Mouse (Mus musculus) embryo, embryonic 9.5 days (tissue): ENCODE measurements at regions not wholly inside any gene's neighbourhood (a gene's known extent, or its start where the extent isn't known, plus 50 kb on each side); places are given as distances from the start of the nearest gene placed in this dataset.

ENCODE experiments used
- DNase-seq: peaks from one replicate; pipeline ENCODE4 v3.0.0-alpha.2; 2017; ENCODE audit errors: extremely low spot score

DNA sequence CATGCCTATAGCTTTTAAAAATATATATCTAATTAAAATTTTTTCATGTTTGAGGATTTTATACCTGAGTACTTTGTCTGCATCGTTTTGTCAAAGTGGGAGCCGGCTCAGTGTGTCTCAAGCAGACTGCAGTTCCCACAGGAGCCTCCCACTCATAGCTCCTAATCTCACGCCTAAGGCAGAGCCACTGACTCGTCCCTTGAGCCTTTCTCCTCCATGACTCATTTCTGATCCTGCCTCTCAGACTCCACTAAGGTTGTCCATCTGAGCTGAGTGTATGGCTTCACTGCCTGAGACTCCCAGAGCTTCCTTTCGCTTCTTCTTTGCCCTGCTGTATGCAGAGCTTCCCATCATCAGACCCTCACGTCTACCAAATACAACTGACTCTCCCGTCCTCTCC lies 98.8 kb downstream of the Efnb2 start:
- DNase-seq = no peak

DNA sequence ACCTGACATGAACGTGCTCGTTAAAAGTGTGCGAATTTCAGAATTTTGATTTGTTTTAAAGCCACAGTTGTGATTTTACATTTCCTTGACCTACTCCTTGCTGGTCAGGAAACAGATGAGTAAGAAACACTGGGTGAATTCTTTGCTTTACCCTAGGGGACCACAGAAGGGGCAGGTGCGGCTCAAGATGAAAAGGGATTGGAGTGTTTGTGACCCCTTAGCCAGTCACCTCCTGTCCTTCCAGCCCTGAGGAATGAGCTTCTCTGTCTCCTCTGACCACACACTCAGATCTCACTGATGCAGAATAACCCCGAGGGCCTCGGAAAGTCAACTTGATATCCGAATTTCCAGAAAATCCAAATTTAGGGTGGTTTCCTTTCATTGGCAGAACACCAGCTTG lies 103.0 kb downstream of the Efnb2 start:
- no peak for DNase-seq

DNA sequence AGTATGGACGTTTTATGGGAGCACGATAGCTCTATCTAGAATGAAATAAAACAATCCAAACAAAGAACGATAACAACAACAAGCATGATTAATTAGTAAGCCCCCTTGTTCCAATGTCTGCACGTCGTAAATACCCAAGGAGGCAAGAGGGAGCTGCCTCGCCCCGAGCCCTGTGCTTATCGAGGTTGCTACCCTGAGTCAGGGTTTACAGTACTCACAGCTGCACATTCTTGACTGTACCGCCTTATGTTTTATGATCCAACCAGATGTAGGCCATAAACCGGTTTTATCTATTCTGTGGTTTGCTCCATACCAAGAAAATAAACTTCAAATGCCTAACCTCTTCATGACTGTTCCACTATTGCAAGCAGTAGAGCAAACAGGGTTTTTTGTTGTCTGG lies 104.9 kb downstream of the Efnb2 start:
- DNase-seq = no peak

DNA sequence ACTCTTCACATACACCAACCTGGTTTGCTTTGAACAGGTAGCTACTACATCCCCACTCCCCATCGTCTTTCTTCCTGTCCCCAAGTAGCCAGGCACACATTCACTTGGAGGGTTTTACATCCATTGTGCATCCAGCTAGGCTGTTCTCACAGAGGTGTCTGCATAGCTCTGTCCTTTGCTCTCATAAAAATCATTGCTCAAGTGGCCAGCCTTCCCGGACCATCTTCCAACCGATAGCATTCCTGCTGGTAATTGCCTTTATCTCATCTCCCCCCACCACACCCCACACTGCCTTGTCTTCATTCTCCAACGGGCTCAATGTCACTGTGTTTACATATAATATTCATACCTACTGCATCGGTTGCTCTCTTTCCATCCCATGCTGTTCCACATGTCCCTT lies 106.4 kb downstream of the Efnb2 start:
- no peak for DNase-seq

DNA sequence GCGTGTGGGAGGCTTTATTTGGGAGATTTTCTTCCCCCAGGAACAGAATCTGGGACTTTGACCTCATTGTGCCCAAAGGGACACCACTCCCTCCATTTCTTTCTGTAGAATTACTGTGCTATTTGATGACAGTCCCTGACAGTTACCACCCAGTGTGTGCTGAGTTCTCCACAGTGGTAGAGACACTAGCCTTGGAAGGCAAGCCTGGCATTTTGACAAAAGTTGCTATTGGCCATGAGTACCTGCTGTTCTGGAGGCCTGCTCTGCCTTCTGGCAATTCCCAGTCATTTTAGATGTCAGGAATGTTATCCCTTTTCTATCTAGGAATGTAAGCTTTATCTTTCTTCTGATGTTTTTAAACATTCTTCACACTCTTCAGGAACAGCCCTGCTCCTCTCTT lies 108.3 kb downstream of the Efnb2 start:
- no peak for DNase-seq

DNA sequence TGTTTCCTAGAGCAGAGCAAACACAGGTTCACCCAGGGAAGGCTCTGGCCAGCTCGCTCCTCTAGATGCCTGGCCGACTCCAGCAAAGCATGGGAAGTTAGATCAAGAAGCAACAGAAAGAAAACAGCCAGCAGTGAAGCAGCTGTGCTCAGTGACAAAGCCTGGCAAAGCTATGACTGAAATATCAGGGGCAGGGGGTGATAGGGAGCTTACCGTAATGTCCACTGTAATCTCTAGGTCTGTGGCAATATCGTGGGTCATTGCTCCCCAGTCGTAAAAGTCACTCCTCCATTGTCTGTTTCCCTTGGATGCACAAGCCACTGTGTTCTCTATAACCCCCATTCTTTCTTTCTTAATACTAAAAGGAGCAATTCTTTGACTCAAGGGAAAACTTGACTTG lies 124.4 kb downstream of the Efnb2 start:
- no peak for DNase-seq

DNA sequence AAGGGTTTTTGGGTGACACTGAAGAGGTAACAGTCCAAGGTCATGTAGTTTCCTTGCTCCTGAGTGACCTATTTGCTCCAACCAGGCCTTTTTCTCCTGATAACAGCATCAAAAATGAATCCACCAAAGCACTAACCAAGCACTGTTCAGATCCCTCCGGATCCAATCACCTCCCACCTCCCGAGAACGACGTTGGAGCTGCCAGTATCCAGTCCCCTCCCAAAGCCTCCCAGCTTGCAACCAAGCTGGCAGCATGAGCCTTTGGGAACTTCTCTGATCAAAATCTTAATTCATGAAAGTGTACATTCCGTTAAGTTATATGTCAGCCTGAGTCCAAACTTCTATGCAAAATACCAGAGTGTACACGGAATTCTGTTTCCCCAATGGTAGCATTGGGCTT lies 126.3 kb downstream of the Efnb2 start:
- DNase-seq = no peak

DNA sequence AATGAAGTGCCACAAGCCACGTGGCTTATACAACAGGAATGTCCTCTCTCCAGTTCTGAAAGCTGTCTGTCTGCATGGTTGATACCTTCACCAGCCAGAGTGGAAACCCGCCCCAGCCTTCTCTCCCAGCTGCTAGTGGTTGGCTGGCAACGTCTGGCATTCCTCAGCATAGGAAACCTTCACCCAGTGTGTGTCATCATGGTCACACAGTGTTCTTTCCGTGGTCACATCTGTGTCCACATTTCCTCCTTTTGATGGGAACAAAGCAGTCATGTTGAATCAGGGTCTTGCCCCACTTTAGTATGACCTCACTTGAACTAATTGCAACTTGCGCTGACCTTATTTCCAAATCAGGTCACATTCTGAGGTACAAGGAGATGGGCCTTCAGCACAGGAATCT lies 128.1 kb downstream of the Efnb2 start:
- no peak for DNase-seq

DNA sequence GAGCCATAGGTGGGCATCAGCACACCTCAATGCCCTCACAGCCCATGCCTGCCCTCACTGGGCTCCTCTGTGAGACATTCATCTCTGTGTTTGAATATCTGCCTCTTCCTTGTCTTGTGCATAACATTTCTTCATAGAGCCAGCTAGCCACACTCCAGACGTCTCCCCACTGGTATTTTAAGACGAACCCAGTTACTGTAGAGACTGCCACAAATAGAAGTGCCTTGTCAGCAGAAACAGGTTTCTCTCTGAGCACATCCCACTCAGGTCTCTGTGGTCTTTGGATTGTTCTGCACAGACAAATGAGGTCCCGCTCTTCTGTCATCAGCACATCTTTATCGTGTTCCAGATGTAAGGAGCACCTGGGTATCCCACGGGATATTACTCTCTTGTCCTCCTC lies 130.5 kb downstream of the Efnb2 start:
- no peak for DNase-seq

DNA sequence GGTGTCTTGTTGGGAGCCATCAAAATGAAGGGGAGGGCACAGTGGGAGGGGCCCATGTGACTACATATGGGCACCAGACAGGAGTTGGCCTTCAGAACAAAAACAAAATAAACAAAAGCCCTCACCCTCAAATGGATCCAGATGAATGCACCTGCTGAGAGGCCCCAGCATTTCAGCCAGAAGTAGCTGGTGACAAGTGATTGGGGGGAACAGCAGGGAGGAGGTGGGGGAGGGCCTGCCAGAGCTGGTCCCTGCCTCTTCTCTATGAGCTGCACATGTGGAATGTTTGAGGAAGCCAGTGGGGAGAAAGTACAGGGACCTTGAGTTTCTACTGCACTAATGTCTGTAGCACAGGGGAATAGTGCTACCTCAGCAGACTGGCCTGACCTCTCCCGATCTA lies 139.5 kb downstream of the Efnb2 start:
- DNase-seq = peak; percentile 42

DNA sequence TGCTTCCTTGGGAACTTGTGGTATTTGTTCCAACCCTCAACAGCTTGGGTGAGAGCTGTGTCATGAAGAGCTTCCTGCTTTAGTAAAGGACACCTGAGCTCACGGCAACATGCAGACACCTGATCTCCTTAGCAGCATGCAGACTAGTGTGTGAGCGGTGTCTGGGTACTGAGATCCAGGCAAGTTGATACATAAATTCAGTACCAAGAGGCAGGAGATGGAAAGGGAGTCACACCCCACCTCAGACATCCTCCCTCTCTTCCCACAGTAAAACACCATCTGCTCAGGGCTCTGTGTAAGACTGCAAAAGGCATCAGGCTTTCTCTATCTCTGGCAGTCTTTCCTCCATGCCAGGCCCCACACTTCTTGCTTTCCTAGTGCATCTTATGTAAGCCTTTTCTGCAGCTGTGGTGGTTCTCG lies 141.3 kb downstream of the Efnb2 start:
- no peak for DNase-seq

DNA sequence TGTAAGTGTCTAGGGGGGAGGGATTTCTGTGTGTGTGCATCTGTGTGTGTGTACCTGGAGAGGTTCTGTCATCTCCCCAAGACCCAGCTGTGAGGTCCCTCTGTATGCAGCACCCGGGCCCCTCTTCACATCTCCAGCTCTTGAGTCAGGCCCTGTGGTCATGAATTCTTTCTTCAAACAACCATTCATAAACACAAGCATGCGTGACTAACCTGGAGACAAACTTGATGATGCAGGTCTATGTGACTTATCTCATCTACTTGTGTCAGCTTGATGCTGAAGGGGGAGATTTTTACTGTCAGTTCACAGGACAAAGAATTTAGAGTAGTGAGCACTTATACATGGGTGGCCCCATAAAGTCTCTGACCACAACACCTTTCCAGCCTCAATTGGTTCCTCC lies 143.4 kb downstream of the Efnb2 start:
- DNase-seq = no peak

DNA sequence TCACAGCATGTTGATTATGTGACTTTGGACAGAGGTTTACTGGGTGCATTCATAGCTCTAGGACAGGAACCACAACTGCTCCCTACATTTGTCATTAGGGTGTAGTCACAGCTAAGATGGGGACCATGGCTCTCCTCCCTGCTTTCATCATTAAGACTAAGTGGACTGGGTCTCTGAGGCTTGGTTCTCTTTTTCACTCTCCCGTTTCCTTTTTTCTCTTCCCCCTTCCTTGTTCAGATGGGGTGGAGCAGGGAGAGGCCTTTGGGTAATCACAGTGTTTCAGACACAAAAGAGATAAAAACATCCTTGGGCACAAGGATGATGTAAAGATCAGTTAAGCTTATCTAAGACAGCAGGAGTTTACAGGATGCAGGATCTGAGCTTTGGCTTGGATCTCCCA lies 144.8 kb downstream of the Efnb2 start:
- no peak for DNase-seq

DNA sequence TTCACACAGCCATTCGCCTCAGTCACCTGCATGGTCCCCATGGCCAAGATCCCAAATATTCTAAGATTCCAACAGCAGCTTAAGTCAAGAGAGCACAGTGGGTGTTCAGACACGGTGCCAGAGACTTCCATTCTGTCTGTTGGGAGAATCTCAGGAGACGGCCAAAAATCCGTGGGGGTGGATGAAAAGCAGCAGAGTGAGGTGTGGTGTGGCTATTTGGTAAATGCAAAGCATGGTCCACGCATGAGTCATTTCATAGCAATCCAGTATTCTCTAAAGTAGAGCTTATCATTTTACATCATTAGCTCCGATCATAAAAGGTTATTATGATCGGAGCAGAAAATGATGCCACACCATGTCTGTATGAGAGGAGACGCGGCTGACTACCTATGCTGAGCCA lies 161.1 kb downstream of the Efnb2 start:
- DNase-seq = no peak

DNA sequence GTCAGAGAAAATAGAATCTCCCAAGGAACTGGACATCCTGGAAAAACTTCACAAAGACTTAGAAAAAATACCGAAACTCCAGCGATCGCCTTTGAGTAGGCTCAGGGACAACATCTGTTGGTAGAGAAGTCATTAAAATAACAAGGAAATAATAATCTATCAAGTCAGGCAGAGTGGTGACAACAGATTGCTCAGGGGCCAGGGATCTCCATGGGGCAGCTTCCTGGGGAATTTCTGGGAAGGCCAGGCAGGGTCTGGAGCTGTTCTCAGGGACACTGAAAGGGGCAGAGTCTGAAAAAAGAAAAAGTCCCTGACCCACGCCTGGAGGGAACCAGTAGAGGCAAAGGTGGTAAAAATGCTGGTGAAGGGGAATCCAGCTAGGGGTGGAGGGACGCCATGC lies 162.3 kb downstream of the Efnb2 start:
- DNase-seq = peak; percentile 46

DNA sequence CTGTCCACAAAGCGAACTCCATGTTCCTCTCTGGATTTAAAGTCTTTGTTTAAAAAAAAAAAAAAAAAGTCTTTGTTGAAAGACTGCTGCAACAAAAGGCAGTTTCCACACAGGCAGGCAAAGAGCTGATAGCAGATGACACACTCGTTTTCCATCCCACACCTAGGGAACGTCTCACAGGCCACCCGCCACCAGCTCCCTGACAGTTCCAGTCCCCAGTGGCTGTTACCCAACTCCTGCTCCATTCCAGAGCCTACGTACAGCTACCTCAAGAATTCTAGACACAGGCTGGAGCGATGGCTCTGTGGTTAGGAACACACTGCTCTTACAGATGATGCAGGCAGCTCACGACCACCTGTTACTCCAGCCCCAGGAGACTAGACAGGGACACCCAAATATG lies 165.6 kb downstream of the Efnb2 start:
- no peak for DNase-seq

DNA sequence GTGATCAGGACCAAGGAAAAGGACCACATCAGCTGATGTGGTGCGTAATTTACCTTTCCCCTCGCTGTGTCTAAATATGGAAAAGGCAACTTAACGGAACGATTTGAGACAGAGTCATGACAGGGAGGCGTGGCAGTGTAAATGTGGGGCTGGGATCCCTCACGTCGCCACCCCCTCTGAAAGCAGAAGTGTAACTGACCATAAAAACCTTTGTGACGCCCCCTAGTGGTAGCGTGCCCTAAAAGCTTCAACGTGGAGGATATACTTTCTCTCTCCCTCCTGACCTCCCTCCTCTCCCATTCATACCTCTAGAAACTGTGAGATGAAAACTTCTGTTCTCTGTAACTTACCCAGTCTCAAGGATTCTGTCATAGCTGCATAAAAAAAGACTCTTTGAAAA lies 166.8 kb downstream of the Efnb2 start:
- no peak for DNase-seq

DNA sequence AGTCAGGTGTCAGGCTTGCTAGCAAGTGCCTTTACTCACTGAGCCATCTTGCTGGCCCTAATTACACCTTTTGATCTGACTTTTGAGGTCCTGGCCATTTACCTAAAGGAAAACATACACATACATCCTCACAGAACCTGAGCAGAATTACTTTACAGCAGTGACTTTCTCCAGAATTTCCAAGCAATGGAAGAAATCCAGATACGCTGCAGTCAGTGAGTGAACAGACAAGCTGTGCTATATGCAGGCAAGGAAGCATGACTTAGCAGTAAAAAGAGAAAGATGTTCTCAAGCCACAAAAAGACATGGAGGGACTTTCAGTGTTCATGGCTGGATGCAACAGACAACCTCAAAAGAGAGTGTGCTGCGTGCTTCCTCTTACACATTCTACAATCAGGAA lies 169.1 kb downstream of the Efnb2 start:
- DNase-seq = no peak

DNA sequence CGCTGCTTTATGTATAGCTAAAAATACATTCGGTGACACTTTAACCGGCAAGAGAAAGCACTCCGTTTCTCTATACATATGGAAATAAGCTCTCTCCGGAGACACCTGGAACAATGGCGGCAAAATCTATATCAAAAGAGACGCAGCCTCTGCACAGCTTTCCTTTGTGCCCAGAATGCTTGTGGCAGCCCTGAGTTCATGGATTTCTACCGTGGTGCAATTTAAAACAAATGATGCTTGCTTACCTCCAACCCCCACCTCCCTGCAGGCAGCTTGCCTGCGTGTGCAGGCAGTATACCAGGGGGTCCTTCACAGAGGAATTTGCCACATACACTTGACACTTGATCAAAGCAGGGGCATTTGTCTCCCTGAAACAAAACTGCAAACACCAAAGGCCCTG lies 171.3 kb downstream of the Efnb2 start:
- DNase-seq = peak; percentile 56

DNA sequence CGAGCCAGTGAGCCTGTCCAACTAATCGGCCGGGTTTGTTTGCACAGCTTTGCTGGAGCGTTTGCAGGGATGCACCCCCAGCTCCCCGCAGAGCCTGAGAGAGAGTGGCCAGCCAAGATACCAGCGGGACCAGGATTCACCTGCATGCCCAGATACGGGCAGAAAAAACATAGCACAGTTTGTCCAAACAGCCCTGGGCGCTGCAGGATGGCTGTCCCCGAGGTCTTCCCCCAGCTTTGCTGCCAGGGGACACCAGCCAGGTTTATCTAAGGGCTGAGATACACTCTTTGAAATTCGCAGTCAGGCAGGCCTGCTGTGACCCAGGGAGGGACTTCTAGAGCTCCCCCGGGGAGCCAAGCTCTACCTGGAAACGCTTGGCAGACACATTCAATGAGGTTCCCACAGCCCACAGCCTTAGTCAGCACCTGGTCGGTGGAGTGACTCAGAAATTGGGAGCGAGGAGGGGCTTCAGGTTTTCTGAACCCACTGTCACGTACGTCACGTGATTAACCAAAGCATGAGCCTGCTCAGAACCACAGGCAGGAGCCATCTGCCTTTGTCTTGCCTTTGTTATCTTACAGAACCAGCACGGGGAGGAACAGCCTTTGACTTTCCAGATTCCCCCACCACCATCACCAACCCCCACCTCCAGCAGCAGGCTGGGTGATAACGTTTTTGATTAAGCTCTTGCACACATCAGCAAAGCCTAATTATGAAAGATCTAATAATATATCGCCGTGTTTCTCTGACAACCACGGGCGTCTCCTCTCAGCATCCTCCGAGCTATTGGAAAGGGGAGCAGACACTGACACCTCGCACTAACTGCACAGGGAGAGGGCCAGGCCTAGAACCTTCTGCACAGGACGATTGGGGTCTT lies 172.1 kb downstream of the Efnb2 start:
- DNase-seq = peak; percentile 64

DNA sequence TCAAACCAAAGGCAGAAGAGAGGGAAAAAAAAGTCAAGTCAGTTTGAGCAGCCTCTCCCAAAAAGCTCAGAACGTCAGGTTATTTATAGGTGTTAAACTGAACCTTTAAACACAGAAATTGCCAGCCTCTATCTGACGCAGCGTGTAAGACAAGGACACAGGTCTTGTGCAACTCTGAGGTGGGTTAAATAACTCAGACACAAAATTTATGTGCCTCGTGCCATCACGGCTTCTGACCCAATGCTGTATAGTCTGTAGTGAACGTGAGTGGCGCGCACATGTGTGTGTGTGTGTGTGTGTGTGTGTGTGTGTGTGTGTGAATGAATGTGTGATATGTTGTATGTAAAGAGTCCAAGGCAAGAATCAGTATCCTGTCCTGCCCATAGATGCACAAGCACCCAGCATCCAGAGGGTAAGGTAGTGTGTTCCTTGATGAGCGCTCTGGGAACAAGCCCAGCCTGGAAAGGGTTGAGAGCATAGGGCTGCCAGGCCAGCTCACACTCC lies 172.8 kb downstream of the Efnb2 start:
- no peak for DNase-seq

DNA sequence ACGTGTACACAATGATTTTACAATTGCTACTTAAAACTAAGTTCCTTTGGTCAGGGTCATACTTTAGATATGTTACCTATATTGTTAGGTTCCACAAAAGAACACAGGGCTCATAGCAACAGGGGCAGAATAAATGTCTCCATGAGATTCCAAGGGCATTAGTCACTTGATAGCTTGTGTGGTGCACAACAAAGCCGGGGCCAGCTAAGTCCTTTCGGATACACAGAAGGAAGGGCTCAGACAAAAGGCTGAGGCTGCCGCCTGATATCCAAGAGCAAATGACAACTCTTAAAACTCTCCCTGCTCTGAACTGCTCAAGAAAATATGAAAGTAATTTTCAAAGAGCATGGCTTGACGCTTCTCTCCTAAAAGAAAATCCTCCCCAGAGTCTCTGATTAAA lies 173.3 kb downstream of the Efnb2 start:
- DNase-seq = peak; percentile 65

DNA sequence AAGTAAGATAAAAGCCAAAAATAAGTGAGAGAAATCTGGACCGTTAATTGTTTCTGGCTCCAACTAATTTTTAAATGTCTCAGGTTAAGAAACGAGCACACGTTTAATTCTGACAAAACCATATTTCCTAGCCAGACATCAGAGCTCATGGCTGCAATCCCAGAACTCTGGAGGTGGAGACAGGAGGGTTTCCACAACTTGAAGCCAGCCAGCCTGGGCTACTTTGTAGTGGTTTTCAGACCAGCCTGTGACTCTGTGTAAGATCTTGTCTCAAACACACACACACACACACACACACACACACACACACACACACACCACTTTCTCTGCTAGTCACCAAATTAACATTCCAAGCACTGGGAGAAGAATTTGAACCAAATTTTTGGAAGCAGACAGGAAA lies 174.2 kb downstream of the Efnb2 start:
- no peak for DNase-seq

DNA sequence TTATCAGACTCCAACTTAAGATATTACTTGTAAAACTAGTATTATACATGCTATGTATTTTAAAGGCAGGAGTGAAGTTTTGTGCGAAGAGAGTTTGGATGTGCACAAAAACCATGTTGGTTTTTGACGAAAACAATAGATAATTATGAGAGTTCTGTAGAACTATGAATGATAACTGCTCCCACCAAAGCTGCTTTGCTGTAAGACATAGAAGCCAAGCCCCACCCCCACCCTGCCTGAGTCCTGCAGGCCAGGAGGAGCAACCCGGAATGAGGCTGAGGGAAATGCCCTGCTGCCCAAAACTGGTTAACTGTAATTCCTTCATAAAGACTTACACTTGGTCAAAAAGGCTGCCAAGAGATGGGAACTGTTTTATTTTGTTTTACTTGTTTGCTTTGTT lies 175.8 kb downstream of the Efnb2 start:
- DNase-seq = no peak
